Mouse (Mus musculus): ENCODE data around the gene Gpn3.
"Not testable (repeated sequence)": the region's sequence is repeated elsewhere in the genome, so short reads cannot be mapped to it uniquely, and the experiment has no call there.

The Gpn3 gene

DNA sequence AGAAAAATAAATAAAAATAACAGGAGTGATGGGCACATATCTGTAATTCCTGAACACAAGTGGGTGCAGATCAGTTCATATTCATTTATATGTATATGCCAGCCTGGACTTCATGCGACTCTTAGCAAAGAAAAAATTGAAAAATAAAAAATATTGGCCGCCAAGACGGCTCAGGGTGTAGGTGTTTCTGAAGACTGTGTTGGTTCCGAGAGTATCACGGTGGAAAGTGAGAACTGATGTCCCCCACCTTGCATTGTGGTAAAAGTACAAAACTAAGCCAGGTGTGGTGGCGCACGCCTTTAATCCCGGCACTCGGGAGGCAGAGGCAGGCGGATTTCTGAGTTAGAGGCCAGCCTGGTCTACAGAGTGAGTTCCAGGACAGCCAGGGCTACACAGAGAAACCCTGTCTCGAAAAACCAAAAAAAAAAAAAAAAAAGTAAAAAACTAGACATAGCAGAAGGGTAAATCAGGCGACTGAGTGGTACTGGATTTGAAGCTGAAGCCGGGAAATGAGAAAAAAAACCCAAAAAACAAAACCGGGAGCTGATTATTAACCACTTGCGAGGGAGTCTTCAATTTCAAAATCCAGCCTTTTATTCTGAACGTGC lies 19.6 kb downstream of the Gpn3 start:
- no peak for DNase-seq

DNA sequence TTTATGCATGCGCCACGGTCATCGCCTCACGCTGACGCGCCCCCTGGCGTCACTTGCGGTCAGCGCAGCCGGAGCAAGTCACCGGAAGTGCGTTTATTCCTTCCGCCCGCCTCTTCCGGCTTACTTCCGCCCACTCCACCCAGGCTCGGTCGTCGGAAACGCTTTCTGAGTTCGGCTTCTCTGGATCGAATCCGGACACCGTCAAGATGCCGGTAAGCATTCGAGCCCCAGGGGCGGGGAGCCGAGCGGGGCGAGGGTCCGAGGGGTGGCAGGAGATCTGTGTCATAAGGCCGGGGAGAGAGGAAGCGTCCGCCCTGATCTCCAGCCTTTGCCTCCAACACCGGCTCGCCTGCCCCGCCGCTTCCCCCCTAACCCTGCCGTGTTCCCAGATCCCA lies 20.1 kb downstream of the Gpn3 start, which contains the start of gene Arpc3:
Gene Arpc3, plus strand, starts transcription at position 93 of the 395 bp plus-strand sequence.
- peak; percentile 92 for DNase-seq

DNA sequence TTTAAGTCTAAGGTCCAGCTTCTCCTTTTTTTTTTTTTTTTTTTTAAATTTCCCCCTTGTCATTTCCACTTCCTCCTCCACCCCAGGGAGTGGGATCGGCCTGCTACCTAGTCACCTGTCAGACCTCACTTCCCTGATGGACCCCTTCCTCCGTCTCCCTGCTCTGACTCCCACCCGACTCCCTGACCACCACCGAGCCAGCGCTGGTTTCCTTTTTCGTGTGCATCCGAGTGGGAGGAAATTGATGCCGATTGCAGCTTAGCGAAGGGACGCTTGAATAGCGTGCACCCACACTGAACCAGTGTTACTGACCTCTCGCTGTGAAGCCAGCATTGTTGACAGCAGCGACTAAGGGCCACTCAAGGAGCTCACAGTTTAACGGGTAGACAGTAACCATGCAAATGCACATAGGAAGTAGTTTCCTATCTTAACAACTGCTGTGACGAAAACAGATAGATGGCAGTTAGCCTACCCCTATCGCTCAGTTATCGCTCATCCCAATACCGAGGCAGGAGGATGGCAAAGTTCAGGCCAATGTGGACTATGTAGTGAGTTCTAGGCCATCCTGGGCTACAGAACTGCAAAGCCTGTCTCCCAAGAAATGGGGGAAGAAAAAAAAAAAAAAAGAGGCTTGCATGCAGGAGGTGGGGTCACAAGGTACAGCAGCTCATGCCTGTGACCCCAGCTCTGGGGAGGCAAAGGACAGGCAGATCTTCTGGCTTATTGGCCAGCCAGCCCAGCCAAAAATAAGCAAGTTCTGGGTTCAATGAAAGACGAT lies 20.7 kb downstream of the Gpn3 start:
- DNase-seq: no peak

DNA sequence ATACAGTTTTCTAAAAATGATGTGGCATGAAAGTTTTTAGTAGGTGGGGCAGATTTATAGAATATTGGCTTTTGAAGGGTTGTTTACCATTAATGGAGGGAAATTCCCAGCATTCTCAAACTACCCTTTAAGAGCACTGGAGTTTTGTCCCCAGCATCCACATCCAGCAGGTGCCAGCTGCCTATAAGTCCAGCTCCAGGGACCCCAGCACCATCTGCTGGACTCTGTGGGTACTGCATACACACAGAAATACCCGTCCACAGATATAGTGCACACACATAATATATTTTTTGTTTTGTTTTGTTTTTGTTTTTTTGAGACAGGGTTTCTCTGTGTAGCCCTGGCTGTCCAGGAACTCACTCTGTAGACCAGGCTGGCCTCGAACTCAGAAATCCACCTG lies 22.2 kb downstream of the Gpn3 start:
- peak; percentile 66 for DNase-seq

DNA sequence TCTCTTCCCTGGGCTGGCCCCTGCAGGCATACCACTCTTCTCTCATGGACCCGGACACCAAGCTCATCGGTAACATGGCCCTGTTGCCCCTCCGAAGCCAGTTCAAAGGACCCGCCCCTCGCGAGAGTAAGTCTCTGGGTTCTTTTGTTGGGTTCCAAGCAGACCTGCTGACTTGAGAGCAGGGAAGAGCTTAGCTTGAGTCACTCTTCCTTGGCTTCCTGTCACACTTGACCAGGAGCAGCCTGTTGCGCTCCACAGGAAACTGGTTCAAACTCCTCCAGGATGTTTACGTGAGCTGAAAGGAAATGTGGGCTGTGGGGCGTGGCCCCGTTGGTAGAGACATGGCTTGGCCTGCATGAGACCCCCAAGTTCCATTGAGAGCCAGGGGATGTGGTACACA lies 25.1 kb downstream of the Gpn3 start:
- DNase-seq: no peak

DNA sequence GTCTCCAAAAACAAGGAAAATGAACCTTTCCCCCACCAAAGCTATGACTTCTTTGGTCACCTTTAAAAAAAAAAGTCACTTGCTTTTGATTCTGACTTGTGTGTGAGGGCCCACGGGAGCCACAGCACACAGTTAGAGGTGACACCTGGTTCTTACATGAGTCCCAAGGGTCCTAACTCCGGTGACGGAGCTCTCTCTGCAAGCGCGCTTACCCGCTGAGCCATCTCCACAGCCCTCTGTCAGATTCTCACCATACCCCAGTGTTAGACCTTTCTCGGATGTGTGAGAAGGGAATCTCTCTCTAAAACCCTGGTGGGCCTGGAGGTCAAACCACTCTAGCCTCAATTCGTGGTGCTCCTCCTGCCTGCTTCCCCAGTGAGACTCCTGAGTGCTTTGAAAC lies 25.8 kb downstream of the Gpn3 start:
- no peak for DNase-seq

DNA sequence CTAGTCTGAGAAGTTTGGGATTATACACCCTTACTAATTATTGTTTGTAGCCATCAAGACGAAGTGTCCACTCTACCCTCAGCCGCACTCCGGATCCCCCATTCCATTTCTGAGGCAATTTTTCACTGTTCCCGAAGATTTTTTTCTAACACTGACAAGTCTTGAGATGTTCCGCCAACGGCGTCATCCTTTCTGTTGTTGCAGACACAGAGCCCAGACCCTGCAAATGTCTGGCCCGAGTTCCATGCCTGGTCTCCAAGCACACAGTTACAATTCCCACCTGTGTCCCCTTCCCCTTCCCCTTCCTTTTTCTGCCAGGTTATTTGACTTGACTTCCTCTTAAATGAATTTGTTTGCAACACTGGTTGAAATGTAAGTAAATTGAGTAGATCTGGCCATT lies 28.2 kb downstream of the Gpn3 start:
- DNase-seq: no peak

DNA sequence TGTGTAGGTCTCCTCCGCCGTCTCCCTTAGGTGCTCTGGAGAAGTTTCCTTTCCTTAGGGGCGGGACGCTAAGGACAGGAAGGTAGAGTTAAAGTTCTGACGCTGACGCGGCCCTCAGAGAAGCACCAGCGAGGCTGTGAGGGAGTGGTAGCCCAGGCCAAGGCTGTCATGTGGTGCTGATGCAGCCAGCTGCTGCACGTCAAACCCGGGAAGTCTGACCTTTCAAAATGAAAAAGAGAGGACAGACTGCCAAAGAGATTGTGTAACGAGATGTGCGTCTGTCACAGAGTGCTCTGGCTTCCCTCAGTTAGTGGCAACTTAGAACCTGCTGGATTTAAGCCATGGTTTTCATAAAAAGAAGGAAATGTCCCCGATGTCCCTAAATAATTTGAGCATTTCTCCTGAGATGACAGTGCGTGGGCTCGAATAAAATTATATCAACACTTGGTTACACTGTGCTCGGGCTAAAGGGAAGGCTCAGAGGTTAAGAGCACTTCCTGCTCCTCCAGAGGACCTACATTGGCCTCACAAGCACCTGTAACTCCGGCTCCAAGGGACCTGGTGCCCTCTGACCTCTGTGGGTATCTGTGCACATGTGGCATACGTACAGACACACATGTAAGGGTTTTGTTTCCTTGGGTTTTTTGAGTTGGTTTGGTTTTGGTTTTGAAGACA lies 29.1 kb downstream of the Gpn3 start:
- no peak for DNase-seq

DNA sequence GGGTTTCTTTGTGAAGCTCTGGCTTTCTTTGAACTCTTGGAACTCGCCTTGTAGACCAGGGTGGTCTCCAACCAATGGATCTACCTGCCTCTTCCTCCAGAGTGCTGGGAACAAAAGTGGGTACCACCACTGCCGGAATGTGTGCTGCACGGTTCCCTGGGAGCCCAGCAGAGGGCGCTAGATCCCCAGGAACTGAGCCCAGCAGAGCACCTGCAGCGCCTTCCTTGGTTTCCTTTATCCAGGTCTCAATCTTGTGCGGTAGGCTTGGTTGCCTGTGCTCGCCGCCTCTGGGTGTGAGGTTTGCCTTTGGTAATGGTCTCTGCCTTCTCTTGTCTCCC lies 29.6 kb downstream of the Gpn3 start:
- peak; percentile 81 for DNase-seq

DNA sequence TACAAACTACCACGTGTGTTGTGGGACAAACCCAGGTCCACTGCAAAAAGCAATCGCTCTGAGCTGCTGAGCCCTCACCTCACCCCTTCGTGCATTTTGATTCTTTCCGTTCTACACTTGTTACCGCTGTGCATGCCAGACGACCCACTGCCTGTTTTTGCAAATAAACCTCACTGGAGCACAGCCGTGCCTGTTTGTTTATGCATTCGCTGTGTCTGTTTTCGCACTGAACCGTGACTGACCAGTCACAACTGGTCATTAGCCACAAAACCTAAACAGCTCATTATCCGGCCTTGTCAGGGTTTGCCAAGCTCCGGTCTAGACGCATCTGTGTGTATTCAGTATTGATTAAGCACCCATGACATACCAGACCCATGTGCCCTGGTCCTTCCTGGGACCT lies 30.5 kb downstream of the Gpn3 start:
- DNase-seq: no peak

DNA sequence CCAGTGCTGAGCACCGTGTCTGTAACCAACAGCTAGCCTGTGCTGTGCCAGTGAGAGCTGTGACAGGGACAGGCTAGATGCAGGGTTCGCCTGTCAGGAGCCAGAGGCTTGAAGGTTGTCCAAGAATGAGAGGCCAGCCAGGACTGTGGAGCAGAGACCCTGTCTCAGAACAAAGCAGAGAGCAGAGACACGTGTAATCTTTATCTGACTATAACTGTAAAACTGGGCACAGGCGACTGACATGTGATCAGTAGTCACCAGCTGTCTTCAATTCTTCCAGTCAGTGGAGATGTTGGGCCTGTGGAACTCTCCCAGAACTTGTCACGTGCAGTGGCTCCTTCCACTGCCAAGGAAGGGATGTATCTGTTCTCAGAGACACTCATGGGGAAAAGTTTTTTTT lies 31.1 kb downstream of the Gpn3 start:
- DNase-seq: no peak

DNA sequence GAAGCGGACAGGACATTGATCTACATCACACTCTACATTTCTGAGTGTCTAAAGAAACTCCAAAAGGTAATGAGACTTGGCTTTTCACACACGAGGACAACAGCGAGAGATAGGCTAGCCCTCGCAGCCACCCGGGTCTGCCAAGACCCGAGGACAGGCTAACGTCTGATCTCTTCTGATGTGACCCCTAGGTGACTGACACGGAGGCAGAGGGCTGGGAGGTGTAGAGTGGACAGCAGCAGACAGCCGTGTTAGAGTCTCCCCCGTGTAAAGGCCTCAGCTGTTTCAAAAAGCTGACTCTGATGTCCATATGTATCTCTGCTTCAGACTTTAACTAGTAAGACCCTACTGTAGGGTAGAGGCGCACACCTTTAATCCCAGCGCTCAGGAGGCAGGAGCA lies 31.7 kb downstream of the Gpn3 start:
- DNase-seq: no peak

DNA sequence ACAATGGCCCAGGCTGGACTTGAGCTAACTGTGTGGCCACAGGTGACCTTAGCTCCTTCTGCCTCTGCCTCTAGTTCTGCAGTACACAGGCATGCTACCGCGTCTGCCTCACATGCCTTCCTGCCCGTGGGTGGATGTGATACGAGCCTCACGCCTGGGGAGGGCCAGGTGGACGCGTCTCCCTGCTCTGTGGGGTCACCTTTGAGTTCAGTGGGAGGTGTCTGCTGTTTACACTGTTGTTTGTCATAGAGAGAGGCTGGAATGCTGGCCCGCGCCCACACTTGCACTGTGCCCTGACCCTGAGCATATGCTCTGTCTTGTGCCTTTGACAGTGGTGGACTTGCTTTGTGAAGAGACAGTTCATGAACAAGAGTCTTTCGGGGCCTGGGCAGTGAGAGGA lies 33.9 kb downstream of the Gpn3 start:
- DNase-seq: no peak

DNA sequence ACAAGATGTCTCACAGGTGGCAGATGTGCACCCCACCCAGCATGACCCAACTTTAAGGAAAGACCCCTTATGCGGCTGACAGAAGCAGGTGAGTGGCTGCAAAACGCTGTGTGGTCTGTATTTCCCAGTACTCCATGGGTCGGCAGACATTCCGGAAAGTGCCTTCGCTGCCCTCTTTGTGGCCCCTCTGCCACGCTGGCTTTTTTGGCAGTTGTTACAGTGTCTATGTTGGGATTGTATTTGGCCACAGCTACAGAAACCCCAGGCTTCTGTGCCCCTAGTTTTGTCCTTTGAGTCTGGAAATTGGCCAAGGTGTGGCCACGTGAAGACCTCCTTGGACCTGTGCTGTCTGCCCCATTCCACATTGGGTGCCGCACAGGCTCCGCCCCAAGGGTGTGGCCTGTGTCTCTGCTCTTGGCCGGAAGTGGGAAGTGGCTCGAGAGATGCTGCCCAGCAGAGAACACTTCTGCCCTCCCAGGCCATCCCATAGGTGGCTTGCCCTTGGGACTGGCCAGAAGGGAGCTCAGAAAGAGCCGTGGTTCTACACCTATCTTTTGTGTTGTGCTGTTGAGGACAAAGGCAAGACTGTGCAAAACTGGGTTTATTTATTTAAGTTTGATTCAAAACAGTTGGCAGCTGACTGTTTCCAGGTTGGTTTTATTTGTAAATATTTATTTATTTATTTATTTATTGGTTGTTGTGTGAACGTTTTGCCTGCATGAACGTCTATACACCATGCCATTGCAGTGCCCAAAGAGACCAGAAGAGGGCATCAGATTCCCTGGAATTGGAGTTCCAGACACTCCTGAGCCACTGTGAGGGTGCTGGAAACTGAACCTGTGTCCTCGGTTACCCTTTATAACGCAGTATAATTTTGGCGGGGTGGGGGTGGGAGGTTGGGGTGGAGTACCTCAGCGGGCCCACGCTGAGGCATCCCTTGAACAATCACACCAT lies 38.3 kb downstream of the Gpn3 start:
- DNase-seq: no peak

DNA sequence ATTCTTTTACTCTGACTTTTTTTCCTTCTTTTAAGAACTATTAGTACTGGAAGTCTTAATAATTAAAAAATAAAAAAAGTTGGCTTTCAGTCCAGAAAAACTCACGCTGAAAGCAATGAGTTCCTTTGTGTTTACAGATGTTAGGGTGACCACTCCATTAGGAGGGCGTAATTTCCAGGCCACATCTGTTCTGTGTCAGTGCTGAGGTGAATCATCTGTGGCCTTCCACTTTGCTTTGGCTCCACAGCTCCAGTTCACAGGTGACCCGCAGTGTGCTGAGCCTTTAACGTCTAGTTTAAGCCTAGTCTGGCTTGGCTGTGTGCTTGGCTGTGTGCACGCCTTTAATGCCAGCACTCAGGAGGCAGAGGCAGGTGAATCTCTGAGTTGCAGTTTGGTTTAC lies 40.2 kb downstream of the Gpn3 start:
- DNase-seq: no peak

DNA sequence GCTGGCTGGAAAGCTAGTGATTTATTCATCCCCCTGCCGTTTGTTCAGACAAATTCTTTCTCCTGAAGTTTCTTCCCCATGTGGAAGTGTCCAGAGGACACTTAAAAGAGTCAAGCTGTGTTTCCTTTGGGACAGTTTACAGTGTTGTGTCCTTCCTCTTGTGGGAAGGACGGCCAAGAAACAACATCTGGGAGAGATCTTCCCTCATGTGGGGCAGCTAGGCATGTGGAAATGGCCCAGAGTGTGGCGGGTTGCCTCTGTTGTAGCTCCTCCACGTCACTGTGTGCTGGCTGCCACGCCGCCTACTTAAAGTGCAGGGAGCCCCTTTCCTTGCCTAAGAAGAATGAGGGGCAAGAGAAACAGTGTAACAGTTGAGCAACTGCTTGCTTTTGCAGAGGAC lies 41.1 kb downstream of the Gpn3 start:
- DNase-seq: no peak

DNA sequence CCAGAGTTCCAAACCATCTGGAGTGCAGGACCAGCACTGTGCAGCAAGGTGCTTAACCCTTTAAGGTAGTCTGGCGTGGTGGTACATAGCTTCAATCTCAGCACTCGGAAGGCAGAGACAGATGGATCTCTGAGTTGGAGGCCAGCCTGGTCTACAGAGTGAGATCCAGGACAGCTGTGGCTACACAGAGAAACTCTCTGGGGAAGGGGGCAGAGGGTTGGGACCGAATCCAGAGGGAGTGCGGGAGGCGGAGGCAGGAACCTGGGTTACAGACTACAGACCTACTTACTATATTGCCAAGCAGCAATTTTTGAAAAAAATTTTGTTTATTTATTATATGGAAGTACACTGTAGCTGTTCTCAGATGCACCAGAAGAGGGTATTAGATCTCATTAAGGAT lies 42.7 kb downstream of the Gpn3 start:
- no peak for DNase-seq

DNA sequence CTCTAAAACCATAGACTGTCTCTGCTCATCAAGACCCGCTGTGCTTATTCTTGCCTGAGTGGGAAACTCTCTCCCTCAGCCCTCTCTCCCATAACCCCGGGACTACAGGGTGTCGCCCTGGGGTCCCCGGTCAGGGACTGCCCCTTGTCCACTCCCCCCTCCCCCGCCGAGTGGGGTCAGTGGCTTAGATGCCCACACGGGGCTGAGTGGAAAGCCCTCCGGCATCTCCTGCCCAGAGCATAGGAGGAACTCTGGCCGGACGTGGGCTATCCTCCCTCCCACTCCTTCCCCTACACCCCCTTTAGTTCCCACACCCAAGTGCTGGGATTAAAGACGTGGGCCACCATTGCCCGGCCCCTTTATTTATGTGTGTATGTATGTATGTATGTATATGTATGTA lies 43.8 kb downstream of the Gpn3 start:
- no peak for DNase-seq

DNA sequence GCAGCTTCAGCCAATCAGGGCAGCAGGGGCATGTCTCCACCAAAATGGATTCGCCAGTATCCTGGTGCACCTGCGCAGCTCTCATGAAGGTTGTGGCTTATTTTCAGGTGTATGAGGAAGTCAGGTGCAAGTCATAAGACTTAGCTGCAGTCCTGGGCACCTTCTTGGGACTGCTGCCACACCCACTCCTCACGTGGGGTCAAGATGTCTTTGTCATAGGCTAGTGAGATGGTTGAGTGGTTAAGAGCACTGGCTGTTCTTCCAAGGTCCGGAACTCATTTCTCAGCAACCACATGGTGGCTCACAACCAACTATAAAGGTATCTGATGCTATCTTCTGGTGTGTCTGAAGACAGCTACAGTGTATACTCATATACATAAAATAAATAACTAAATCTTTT lies 49.0 kb downstream of the Gpn3 start:
- DNase-seq: not testable (repeated sequence)

DNA sequence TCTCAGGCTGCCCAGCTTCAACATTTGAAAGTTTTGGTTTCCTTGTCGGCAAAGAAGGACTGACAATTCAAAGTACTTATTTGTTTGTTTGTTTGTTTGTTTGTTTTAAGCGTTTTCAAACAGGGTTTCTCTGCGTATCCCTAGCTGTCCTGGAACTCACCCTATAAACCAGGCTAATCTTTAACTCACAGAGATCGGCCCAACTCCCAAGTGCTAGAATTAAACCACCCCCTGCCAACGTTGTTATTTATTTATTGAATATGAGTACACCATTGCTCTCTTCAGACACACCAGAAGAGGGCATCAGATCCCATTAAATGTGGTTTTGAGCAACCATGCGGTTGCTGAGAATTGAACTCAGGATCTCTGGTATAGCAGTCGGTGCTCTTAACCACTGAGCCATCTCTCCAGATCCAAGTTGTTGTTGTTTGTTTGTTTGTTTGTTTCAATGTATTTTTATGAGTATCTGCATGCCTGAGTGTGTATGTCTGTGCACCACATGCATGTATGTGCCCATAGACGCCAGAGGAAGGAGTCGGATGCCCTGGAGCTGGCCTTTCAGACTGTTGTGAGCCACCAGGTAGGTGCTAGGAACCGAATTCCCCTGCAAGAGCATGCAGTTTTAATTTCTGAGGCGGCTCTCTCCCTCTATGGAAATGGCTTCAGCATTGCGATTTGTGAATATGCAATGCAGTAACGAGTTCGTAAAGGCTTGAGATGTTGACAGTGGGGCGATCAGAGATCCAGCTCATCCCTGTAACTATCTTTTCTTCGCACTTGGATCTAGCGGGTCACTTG lies 49.8 kb downstream of the Gpn3 start, which contains the start of gene Anapc7:
Gene Anapc7, plus strand, starts transcription at position 423 of the 798 bp plus-strand sequence.
- no peak for DNase-seq

DNA sequence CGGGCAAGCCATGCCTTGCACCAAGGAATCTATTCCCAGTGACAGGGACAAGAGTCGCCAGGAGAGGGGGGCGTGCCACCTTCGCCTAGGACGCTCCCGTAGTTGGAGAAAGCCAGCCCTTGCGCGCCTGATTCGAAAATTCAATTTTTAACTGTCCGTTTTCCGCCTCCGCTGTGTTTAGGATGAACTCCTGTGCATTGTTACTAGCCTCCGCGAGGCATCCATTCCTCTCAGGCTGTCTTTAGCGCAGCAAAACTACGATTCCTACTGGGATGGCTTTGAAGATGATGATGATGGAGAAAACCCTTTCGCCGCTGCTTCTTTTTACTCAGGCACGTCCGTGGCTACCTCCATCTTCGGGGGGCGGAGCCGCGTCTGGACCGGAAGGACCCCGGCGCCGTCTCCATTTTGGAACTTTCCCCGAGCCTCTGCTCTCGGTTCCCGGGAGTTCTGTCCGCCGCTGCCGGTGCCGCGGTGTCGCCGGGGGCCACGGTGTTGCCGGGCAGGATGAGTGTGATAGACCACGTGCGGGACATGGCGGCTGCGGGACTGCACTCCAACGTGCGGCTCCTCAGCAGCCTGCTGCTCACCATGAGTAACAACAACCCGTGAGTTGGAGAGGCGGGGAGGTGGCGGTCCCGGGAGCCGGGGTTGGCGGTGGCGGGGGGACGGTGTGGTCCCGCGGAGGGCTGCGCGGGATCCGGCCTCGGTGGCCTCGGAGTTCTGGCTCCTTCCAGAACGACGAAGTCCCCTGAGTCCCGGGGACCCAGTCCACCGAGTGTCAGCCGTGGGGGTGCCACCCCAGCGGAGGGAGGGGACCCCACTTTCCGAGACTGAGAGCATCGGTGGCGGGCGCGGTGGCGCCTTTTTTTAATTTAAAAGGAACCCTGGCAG lies 50.6 kb downstream of the Gpn3 start:
- peak; percentile 88 for DNase-seq

Data from cerebellum, adult 8-10 months (tissue).